Mouse (Mus musculus) CD4-positive, CD25-positive, alpha-beta regulatory T cell, adult 2 months (primary cell): ENCODE measurements around the gene Nmt1.
A peak's percentile ranks its signal among the peaks of the same experiment; 100 is the strongest.

ENCODE experiments used
- DNase-seq: peaks from one replicate; pipeline ENCODE4 v3.0.0-alpha.2; 2012; ENCODE audit warnings: low read depth, low spot score

Gene Nmt1

GRCm38 (mm10) chr11:103043982-103044381, 16.0 kb downstream of the Nmt1 start:
- DNase-seq, result no peak

DNA sequence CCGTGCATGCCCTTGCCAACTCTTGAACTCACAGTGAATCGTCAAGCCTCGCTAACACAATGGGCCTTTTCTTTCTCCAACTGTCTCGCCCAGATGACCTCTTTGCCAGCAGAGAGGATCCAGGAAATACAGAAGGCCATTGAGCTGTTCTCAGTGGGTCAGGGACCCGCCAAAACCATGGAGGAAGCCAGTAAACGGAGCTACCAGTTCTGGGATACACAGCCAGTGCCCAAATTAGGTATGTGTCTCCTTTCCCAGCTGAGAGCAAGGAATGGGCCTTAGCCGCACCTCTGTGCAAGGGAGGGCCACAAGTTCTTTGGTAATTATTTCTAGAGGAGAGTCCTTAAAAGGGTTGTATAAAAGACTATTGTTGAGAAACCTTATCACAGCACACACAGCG, 18.3 kb downstream of the Nmt1 start:
- DNase-seq, result no peak

- DNase-seq, result no peak
Observed at GRCm38 (mm10) chr11:103049611-103050010, 21.6 kb downstream of the Nmt1 start.

- no peak for DNase-seq
Observed at GRCm38 (mm10) chr11:103050153-103050552, 22.2 kb downstream of the Nmt1 start.

DNA sequence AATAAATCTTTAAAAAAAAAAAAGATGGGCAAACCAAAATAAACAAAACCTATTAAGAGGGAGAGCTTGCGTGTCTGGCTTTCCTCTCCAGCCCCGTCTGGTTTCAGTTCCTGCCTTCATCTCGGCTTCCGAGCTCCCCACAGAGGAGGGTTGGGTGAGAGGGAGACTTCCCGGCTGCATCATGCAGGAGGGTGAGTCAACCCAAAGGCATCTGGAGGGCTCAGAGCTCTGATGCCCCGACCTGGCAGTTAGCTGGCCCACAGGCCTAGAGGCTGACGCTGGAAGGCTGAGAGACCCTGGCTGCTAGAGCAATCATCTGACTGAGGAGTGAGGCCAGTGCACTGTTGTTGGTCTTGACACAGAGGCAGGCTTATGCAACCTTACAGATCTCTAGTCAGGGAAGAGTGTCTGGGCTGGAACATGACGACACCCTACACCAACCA, 23.3 kb downstream of the Nmt1 start:
- DNase-seq, result no peak

DNA sequence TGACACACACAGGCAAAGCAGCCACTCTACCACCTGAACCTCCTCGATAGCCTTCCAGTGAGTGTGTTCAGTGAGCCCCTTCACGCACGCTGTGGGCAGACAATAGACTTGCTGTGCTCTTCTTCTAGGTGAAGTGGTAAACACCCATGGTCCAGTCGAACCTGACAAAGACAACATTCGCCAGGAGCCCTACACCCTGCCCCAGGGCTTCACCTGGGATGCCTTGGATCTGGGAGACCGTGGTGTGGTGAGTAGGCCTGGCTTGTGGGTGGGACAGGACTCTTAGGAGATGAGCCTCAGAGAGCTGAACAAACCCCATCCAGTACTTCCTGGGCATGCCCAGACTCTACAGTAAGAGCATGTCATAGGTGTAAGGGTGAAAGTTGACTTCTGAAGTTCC, 24.1 kb downstream of the Nmt1 start:
- DNase-seq, result no peak

GRCm38 (mm10) chr11:103053191-103054076, 25.4 kb downstream of the Nmt1 start:
- no peak for DNase-seq

GRCm38 (mm10) chr11:103054798-103055197, 26.8 kb downstream of the Nmt1 start:
- peak; percentile 85 for DNase-seq

DNA sequence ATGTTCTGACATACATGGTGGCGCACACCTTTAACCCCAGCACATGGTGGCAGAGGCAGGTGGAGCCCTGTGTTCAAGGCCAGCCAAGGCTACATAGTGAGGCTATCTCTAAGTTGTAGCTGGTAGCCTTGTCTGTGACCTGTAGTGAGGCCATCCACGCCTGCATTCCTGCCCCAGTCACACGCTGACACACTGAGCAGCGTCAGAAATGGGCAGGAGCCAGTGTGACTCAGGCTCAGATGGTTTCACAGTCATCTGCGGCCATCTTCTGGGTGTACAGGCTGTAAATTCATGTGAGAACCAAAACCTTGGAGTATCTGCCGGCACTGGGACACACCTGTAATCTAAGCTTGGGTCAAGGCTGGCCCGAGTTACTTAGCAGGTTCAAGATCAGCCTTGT, 28.6 kb downstream of the Nmt1 start:
- DNase-seq, result no peak

GRCm38 (mm10) chr11:103058499-103059085, 30.6 kb downstream of the Nmt1 start:
- DNase-seq, result no peak

DNA sequence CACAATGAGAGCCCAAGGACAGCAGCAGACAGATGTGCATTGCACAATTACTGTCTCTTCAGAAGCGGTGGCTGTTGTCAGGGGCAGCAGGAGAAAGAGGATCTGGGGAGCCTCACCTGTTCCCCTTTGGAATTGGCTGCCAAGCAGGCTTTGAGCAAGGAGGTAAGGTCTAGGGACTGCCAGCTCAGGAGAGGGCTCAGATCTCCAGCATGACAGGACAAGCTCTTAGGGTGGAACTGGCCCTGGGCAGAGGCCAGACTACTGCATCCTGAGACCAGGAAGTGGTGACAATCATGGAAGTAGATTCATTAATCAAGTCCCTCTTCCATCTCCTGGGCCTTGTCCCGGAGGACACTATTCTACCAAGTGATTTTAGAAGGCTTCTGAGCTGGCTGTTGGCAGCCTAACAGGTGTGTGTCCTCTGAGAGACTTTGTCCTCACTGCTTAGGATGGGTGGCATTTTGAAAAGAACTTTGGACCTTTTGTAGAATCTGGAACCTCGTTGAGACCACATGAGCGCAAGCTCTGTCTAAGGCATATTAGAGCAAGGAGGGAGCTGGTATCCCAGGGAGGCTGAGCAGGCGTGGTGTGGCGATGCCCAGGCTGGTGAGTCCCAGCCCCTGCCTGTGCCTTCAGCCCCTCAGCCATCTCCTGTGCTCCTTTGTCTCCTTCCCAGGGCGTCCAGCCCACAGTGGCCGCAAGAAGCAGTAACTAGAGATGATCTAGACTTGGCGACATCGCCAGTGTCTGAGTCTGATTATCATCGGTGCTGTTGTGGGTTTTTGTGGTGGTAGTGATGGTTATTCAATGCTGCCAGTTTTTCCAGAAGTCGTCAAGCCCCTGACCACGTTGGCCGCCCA, 38.4 kb downstream of the Nmt1 start:
- DNase-seq, result no peak

DNA sequence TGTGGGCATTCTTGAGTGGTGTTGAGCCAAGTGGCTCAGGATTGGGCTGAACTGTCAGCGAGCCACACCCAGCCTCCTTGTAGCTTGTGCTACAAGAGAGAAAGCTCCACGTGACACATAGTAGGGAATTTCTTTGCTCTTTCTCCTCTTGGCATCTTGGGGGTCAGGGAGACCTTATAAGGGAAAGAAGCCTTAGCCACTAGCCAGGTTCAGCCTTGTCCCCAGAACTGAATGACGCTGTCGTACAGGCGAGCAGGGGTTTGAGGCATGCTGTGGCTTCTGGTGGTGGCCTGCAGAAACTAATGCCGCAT, 39.0 kb downstream of the Nmt1 start:
- DNase-seq, result no peak

DNA sequence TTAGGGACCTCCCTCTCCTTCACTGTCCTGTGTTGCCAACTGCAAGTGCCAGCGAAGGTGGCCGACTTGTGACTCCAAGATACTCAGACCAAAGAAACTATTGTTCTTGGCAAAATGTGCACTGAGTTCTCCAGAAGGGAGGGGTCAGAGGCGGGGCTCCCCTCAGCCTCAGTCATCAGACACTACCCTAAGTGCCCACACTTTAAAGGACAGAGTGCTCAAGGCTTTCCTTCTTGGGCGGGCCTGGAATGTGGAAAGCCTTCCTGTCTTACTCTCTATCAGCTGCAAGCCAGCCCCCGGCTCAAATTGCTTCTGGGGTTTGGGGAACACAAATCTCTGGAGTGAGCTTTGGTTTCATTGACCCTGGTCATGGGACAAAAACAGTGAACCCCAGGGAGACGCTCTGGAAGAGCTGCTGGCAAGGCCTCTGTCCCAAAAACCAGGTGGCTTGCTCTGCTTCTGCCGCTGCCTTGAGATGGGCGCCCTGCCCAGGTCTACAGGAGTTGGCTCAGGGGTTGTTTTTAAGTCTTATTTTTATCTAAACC, 39.5 kb downstream of the Nmt1 start:
- no peak for DNase-seq

GRCm38 (mm10) chr11:103068272-103068671, 40.3 kb downstream of the Nmt1 start:
- no peak for DNase-seq

DNA sequence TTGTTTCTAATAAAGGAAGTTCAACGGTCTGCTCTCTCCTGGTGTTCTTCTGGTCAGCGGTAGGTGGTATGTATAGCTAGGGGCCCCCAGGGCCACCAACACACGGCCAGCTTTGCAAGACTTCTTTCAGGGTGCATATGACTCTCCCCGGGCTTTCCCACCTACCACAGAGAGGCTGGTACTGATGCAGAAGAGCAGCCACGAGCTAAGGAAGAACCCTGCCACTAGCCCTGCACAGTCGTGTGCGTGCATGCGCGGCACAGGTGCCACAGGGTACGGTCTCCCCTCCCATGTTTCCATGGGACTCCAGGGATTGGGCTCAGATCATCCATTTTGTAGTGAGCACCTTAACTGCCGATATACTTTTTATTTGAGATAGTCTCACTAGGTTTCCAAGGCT, 40.9 kb downstream of the Nmt1 start:
- DNase-seq, result no peak

GRCm38 (mm10) chr11:103069731-103070130, 41.7 kb downstream of the Nmt1 start:
- DNase-seq, result no peak

GRCm38 (mm10) chr11:103070322-103070880, 42.4 kb downstream of the Nmt1 start:
- DNase-seq, result no peak

- no peak for DNase-seq
Observed at GRCm38 (mm10) chr11:103073671-103074070, 45.7 kb downstream of the Nmt1 start.

DNA sequence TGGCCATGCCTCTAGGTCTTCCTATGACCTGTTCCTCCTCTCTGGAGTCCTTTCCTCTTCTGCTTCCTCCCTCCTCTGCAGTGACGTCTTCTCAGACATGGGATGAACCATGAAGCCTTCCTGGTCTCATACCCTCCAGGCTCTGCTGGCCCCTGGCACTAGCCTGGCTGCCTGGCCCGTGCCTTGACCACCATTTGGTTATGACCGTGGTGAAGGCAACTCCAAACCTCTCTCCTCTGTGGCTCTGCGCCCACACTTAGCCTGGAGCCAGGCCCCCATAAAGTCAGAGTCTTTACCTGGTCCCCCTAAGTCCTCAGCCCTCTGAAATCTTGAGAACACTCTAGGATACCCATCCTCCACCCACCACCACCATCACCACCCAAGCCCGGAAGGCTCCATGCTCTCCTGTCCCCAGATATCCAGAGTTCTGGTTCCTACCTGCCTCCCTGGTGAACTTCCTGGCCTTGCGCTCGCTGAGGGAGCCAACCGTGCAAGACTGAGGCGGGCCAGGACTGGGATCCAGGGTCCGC, 46.2 kb downstream of the Nmt1 start:
- DNase-seq, result no peak

DNA sequence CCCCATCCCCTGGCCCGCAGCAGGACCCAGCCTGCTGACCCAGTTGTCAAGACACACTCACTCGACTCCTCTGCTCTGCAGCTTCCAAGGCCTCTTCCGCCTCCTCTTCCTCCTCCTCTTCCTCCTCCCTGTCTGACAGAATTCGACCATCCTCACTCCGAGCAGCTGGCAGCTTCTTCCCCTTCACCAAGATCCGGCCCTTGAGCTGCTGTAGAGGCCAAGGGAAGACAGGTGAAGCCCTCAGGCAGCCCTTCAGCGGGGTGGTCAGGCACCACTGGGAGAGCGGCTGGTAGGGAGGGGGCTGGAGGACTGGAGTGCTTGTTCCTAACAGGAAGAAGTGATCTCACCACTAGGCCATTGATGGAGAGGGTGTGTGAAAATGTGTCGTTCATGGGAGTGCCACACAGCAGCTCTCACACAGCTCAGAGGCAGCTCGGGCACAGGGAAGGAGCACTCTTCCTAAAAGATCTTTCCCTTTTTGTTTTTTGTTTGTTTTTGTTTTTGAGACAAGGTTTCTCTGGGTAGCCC, 46.9 kb downstream of the Nmt1 start:
- DNase-seq, result no peak

DNA sequence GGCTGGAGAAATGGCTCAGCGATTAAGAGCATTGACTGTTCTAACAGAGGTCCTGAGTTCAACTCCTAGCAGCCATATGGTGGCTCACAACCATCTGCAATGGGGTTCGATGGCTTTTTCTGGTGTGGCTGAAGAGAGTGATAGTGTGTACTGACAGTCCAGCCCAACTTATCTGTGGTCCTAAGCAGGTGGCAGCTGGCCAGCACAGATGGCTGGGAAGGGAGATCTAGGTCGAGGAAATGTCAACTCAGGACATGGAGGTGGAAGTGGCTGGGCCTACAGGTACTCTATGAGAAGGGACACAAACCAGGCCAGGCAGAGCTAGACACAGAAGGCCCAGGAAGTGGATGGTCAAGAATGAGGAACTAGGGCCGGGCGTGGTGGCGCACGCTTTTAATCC, 48.0 kb downstream of the Nmt1 start:
- no peak for DNase-seq
